Mouse (Mus musculus): ENCODE data around the gene Fbxl12.
"Not testable (repeated sequence)": the region's sequence is repeated elsewhere in the genome, so short reads cannot be mapped to it uniquely, and the experiment has no call there.

Gene Fbxl12

GRCm38 (mm10) chr9:20644360-20645081 lies at the start of gene Fbxl12:
TSS of gene Fbxl12 (minus strand) at chr9:20644767.
- peak; percentile 79 for DNase-seq

- DNase-seq = no peak
These were observed 48.3 kb upstream of the Fbxl12 start for GRCm38 (mm10) chr9:20692863-20693262.

- not testable (repeated sequence) for DNase-seq
These were observed 45.9 kb upstream of the Fbxl12 start for GRCm38 (mm10) chr9:20690449-20690848.

DNA sequence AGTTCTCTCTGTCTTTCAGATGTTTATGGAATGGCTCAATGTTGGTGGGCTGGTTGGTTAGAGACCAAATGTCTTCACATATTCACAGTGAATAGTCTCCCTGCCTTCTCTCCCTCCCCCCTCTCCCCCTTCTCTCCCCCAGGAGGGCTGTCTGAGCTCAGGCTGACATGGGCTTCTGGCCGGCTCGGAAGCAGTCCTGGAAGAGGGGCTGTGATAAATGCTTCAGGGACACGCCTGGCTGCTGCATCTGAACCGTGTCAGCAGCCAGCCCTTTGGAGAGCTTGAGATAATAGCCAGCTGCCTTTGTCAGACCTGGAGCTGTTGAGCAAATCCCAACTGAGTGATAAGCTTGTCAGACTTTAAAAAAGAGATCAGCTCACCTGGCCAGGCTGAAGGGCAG lies 45.3 kb upstream of the Fbxl12 start:
- DNase-seq = no peak

DNA sequence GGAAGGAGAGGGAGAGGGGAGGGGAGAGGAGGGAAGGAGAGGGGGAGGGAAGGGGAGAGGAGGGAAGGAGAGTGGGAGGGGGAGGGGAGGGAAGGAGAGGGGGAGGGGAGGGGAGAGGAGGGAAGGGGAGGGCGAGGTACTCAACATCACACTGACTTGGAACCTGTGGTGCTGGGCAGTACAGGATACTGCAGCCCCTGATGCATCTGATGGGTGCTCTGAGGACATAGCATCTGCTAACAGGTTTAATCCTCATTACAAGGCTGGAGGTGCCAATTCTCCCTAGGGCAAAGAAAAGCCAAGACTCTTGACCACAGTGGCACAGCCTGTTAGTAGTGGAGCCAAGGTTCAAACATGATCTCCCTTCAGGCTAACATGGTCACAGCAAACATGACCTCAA lies 44.8 kb upstream of the Fbxl12 start:
- DNase-seq = no peak

DNA sequence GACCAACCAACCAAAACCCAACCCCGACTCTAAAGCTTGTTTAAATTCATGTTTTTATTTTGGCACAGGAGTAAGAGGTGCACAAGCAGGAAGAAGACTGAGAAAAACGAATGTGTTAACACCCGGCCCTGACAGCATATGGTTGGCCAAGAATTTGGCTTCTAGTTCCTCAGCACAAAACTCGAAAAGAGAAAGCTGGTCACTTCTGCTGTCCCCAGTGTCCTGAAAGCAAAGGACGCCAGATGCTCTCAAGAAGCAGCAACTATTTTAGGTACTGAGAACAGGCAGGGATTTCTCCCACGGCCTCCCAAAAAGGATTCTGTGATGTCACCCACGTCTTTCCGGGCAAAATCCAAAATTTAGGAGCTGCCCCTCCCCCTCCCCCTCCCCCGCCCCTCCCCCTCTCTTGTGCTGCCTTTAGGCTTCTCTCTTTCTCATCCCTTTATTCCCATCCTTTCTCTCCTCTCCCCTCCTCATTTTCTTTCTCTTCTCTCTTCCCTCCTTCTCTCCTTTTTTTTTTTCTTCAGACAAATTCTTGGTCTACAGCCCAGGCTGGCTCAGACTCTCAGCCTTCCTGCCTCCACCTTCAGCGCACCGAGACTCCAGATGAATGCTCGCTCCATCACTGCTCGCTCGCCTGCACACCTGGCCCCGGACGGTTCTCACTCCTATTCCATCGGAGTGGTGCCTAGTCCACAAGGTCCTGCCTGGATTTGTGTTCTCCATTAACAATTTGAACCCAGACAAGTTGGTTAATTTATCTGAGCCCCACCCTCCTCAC lies 40.7 kb upstream of the Fbxl12 start:
- no peak for DNase-seq

DNA sequence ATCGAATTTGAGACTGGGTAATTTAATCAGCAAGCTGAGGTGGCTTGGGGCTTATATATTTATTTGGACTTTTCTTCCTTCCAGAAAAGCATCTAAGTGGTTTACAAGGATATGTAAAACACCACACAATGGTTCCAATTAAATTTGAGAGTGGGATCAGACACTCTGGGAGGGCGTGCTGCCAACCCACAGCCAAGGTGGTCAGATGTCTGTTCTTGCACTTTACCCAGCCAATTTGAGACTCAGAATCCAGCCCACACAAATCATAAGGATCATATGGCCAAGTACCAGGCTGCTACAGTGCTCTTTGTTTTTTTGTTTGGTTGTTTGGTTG lies 37.8 kb upstream of the Fbxl12 start:
- no peak for DNase-seq

DNA sequence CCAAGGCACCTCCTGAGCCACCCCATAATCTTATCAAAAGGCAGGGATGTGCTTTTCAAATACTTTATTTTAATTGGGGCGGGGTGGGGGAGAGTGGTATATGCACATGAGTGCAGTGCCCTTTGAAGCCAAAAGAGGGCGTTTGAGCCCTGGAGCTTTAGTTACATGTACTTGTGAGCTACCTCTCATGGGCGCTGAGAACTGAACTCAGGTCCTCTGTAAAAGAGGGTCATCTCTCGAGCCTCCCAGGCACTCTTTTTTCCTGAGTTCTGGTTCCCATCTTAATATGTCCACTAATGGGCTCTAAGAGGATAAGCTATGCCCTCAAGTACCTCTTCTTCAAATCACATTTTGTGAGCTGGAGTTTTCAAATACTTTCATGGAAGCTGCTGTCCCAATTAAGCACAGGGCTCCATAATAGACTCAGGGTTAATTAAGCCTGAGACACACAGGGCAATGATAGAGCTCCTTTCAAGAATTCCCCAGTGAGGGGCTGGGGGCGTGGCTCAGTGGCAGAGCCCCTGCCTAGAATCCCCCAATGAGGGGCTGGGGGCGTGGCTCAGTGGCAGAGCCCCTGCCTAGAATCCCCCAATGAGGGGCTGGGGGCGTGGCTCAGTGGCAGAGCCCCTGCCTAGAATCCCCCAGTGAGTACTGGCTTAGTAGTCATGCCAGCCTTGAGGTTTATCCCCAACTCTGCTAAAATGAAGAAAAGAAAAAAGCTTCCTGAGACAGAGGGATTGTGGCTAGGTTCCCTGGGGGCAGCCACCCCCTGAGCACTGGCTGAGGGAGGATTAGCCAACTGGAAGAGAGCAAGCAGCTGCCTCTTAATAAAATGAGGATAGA lies 37.2 kb upstream of the Fbxl12 start:
- DNase-seq = no peak

GRCm38 (mm10) chr9:20680378-20680958 lies 35.9 kb upstream of the Fbxl12 start:
- DNase-seq = no peak

GRCm38 (mm10) chr9:20677892-20678291 lies 33.3 kb upstream of the Fbxl12 start:
- no peak for DNase-seq

GRCm38 (mm10) chr9:20672047-20672446 lies 27.5 kb upstream of the Fbxl12 start:
- no peak for DNase-seq

GRCm38 (mm10) chr9:20668065-20668464 lies 23.5 kb upstream of the Fbxl12 start:
- DNase-seq = no peak

- DNase-seq = peak; percentile 56
These were observed 22.0 kb upstream of the Fbxl12 start for GRCm38 (mm10) chr9:20666510-20667034.

GRCm38 (mm10) chr9:20665925-20666324 lies 21.4 kb upstream of the Fbxl12 start:
- DNase-seq = no peak

DNA sequence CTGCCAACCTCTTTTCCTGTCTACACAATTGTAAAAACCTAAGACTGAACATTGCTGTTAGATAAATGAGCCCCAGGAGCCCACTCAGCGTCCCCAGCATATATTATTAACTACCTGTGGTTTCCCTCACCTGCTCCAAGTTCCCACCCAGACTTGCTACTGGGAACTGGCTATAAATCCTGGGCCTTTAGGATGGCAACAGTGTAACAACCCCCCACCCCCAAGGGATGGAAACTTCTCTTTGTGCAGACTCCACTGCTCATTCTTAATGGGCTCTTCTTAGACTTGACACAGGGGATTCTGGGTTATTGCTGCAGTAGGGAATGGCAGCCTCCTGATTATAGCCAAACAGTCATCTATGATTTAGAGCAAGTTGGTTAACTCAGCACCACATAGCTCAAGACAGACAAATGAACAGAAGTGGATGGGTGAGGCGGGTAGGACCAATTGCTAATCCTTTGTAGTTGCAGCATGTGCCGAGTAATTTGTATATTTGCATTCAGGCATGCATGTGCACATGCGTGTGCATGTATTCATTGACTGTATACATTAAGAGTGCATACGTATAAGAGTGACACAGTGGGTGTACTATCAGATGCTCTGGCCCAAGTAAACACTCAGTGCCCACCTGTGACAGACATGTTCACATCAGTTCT lies 20.5 kb upstream of the Fbxl12 start:
- no peak for DNase-seq

GRCm38 (mm10) chr9:20664366-20664765 lies 19.8 kb upstream of the Fbxl12 start:
- no peak for DNase-seq

GRCm38 (mm10) chr9:20663956-20664355 lies 19.4 kb upstream of the Fbxl12 start:
- no peak for DNase-seq

DNA sequence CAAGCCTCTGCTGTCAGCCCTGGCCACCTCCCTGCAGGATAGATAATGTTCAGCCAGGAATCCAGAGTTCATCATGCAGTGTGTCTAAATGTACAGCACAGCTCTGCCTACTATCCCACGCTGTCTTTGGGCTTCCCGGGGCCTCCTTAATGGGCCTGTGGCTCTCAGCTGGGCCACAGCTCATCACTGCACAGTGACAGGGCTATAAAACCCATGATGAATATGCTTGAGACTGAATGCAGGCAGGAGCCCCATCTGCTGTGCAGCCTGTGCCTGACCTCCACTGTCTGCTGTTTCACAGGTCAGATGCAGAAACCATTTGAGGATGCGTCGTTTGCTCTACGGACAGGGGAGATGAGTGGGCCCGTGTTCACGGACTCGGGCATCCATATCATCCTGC lies 18.3 kb upstream of the Fbxl12 start:
- no peak for DNase-seq

GRCm38 (mm10) chr9:20662325-20662724 lies 17.8 kb upstream of the Fbxl12 start:
- peak; percentile 66 for DNase-seq

GRCm38 (mm10) chr9:20657546-20657945 lies 13.0 kb upstream of the Fbxl12 start:
- DNase-seq = no peak

GRCm38 (mm10) chr9:20653859-20654258 lies 9.3 kb upstream of the Fbxl12 start:
- DNase-seq = no peak

DNA sequence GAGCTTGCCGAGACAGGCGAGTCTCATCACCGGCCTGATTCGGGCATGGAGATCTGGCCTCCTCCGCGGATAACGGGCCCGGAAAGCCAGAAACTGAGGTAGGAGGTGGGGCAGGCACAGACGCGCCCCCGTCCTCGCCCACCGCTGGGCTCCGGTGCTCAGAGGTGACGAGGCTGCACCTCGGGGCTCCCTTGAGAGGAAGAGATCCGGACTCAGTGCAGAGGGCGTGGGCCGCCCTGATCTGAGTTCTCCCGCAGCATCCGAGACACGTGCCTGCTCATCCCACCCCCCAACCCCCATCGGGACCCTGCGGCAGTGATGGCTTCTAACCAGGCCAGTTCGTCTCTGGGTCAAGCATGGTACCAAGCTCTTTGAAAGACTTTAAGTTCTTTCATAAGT lies 7.7 kb upstream of the Fbxl12 start:
- no peak for DNase-seq
